Mouse (Mus musculus) heart, embryonic 11.5 days (tissue): ENCODE results near the gene Olfr291. TPM values are rescaled to one million over a fixed set of nuclear protein-coding genes. Genes with fewer than 3 reads are reported as not detected.

Experiments used
- ATAC-seq: fragments of 200-750 bp; cut with Nextera tagmentation; replicated peaks from 2 replicates; pipeline ENCODE4 v1.8.0; 2017; ENCODE audit warnings: moderate library complexity; ENCODE audit not compliant: insufficient number of reproducible peaks, low FRiP score, low TSS enrichment
- H3K27ac ChIP-seq: fragments of 300-500 bp; sonication (generic); 2 replicates; pipeline ENCODE4 v1.5.1; 2014; ENCODE audit warnings: mild to moderate bottlenecking, low read depth, low read length
- H3K27me3 ChIP-seq: fragments of 300-500 bp; sonication (generic); 2 replicates; pipeline ENCODE4 v1.6.1; 2014; ENCODE audit warnings: mild to moderate bottlenecking, low read length, mixed read lengths; ENCODE audit not compliant: control insufficient read depth, insufficient read depth
- H3K36me3 ChIP-seq: fragments of 300-500 bp; sonication (generic); 2 replicates; pipeline ENCODE4 v1.6.1; 2014; ENCODE audit warnings: mild to moderate bottlenecking, low read length, moderate library complexity, mixed read lengths; ENCODE audit not compliant: control insufficient read depth, insufficient read depth
- H3K4me1 ChIP-seq: fragments of 300-500 bp; sonication (generic); 2 replicates; pipeline ENCODE4 v1.6.1; 2014; ENCODE audit warnings: low read length; ENCODE audit not compliant: control insufficient read depth, insufficient read depth
- H3K4me2 ChIP-seq: fragments of 300-500 bp; sonication (generic); 2 replicates; pipeline ENCODE4 v1.6.1; 2014; ENCODE audit warnings: mild to moderate bottlenecking, moderate library complexity
- H3K4me3 ChIP-seq: fragments of 300-500 bp; sonication (generic); 2 replicates; pipeline ENCODE4 v1.5.1; 2014; ENCODE audit warnings: low read depth, low read length
- H3K9ac ChIP-seq: fragments of 300-500 bp; sonication (generic); 2 replicates; pipeline ENCODE4 v1.6.1; 2014; ENCODE audit warnings: mild to moderate bottlenecking, low read depth, low read length, moderate library complexity
- H3K9me3 ChIP-seq: fragments of 300-500 bp; sonication (generic); replicated peaks from 2 replicates; pipeline ENCODE4 v1.6.1; 2016; ENCODE audit warnings: low read length; ENCODE audit not compliant: control insufficient read depth
- WGBS: fragments of 180-500 bp; shearing (Covaris S2); extraction: QIAGEN DNeasy Blood & Tissue Kit; methylation state at CpG from one replicate; pipeline ENCODE4 v1.1.7; 2014; ENCODE audit not compliant: insufficient replicate concordance; 5-methylcytosine and 5-hydroxymethylcytosine counted together
- polyA plus RNA-seq: library from polyadenylated mRNA; unstranded; fragments of >200 nt; fragmentation: Nextera tagmentation; extraction: Ambion mirVana; gene quantifications from 2 replicates; pipeline ENCODE4 v1.2.1, GENCODE M21; 2014

The Olfr291 gene
- polyA plus RNA-seq: not detected in 2 replicates

GRCm38 (mm10) chr7:84853253-84853652 is at the start of gene Olfr291:
Olfr291 (plus strand) TSS chr7:84853553.
- Histone ChIP-seq H3K27ac (no peak within 1 kb of the TSS), H3K4me3 (no peak within 1 kb of the TSS), H3K27me3 (no peaks in the 10 kb centered on the region), H3K9ac (no peak within 1 kb of the TSS), H3K4me2 (no peak within 1 kb of the TSS), H3K9me3 (0 out of 2 replicates have a peak, but pooled peaks cover 2% of the 10 kb centered on the region), H3K36me3 (no peaks in the 10 kb centered on the region), H3K4me1 (no peaks in the 10 kb centered on the region)
- 64% methylated on average over 2 of the region's 2 CpGs for WGBS
- no peak for ATAC-seq

- no peaks in the 10 kb centered on the region for H3K4me1 ChIP-seq
- no peak overlapping the region for H3K27ac ChIP-seq
- no peak overlapping the region for H3K4me3 ChIP-seq
- ATAC-seq: no peak
- H3K4me2 ChIP-seq: no peak overlapping the region
- H3K36me3 ChIP-seq: no peaks in the 10 kb centered on the region
- H3K9ac ChIP-seq: no peak overlapping the region
- H3K9me3 ChIP-seq: no peaks in the 10 kb centered on the region
- 38% methylated on average over 1 of the region's 1 CpGs for WGBS
- H3K27me3 ChIP-seq: no peaks in the 10 kb centered on the region
These were observed 48.1 kb upstream of the Olfr291 start for GRCm38 (mm10) chr7:84805224-84805623.

- H3K4me3 ChIP-seq: no peak overlapping the region
- no peak overlapping the region for H3K27ac ChIP-seq
- no peak overlapping the region for H3K4me2 ChIP-seq
- WGBS: 81% methylated on average over 4 of the region's 4 CpGs
- no peaks in the 10 kb centered on the region for H3K9me3 ChIP-seq
- ATAC-seq: no peak
- H3K4me1 ChIP-seq: no peaks in the 10 kb centered on the region
- no peaks in the 10 kb centered on the region for H3K27me3 ChIP-seq
- H3K36me3 ChIP-seq: no peaks in the 10 kb centered on the region
- H3K9ac ChIP-seq: no peak overlapping the region
These were observed 47.2 kb upstream of the Olfr291 start for GRCm38 (mm10) chr7:84806159-84806558.

- H3K36me3 ChIP-seq: no peaks in the 10 kb centered on the region
- no peak for ATAC-seq
- no peak overlapping the region for H3K4me3 ChIP-seq
- no peaks in the 10 kb centered on the region for H3K9me3 ChIP-seq
- H3K4me2 ChIP-seq: no peak overlapping the region
- no peaks in the 10 kb centered on the region for H3K4me1 ChIP-seq
- no peaks in the 10 kb centered on the region for H3K27me3 ChIP-seq
- no peak overlapping the region for H3K27ac ChIP-seq
- WGBS: 54% methylated on average over 1 of the region's 1 CpGs
- no peak overlapping the region for H3K9ac ChIP-seq
These were observed 31.2 kb downstream of the Olfr291 start for GRCm38 (mm10) chr7:84884530-84884929.

Other genes starting within 250 kb of the Olfr291 start
- gene Fah, start 246.8 kb upstream of the Olfr291 start, polyA plus RNA-seq: 9.2 and 11.2 TPM in 2 replicates
- 169 and 175 TPM in 2 replicates for gene Zfand6, start 163.6 kb upstream of the Olfr291 start, polyA plus RNA-seq
- not detected in 2 replicates for gene Vmn2r65, start 110.6 kb downstream of the Olfr291 start, polyA plus RNA-seq
- gene Vmn2r66, start 158.7 kb downstream of the Olfr291 start, polyA plus RNA-seq: not detected in 2 replicates